Mouse (Mus musculus): Measurements from ENCODE around the gene Iqcm. TPM values are rescaled to one million over a fixed set of nuclear protein-coding genes. Genes with fewer than 3 reads are reported as not detected.

Gene Iqcm
- polyA plus RNA-seq, 1 experiment from 2014 or later, result not detected

- H3K4me2 ChIP-seq (ENCODE audit: low read depth, low read length), result no peak overlapping the region
- no peak overlapping the region for H3K9ac ChIP-seq (replicated peaks; ENCODE audit: low read length)
- no peak overlapping the region for H3K4me3 ChIP-seq (ENCODE audit: low read depth, low read length)
- no peak overlapping the region for H3K27ac ChIP-seq (replicated peaks; ENCODE audit: low read depth, low read length)
- H3K27me3 ChIP-seq (ENCODE audit: control insufficient read depth, insufficient read depth, low read length), result no peaks in the 10 kb centered on the region
- no peaks in the 10 kb centered on the region for H3K9me3 ChIP-seq (replicated peaks; ENCODE audit: control insufficient read depth, low read length)
- ATAC-seq (replicated peaks; ENCODE audit: insufficient number of reproducible peaks, low FRiP score, low TSS enrichment, low read depth) (no peak), DNase-seq (ENCODE audit: low spot score) (no peak)
- no peaks in the 10 kb centered on the region for H3K36me3 ChIP-seq (replicated peaks; ENCODE audit: control insufficient read depth, insufficient read depth, low read depth, low read length)
- H3K4me1 ChIP-seq (ENCODE audit: control insufficient read depth, insufficient read depth, low read length), result no peaks in the 10 kb centered on the region
- 81% methylated on average over 2 of the region's 2 CpGs for WGBS
Measured at GRCm38 (mm10) chr8:75596281-75596680, 147.8 kb downstream of the Iqcm start.

GRCm38 (mm10) chr8:75642958-75643357 lies 194.5 kb downstream of the Iqcm start:
- WGBS, result 87% methylated on average over 3 of the region's 3 CpGs
- Histone ChIP-seq H3K4me1 (ENCODE audit: control insufficient read depth, insufficient read depth, low read length) (no peaks in the 10 kb centered on the region), H3K36me3 (replicated peaks; ENCODE audit: control insufficient read depth, insufficient read depth, low read depth, low read length) (no peaks in the 10 kb centered on the region), H3K4me2 (ENCODE audit: low read depth, low read length) (no peak overlapping the region), H3K4me3 (ENCODE audit: low read depth, low read length) (no peak overlapping the region), H3K9ac (replicated peaks; ENCODE audit: low read length) (no peak overlapping the region), H3K27me3 (ENCODE audit: control insufficient read depth, insufficient read depth, low read length) (no peaks in the 10 kb centered on the region), H3K27ac (replicated peaks; ENCODE audit: low read depth, low read length) (no peak overlapping the region), H3K9me3 (replicated peaks; ENCODE audit: control insufficient read depth, low read length) (no peaks in the 10 kb centered on the region)
- DNase-seq (ENCODE audit: low spot score), result no peak
- no peak for ATAC-seq (replicated peaks; ENCODE audit: insufficient number of reproducible peaks, low FRiP score, low TSS enrichment, low read depth)

- Histone ChIP-seq H3K4me3 (ENCODE audit: low read depth, low read length) (no peak overlapping the region), H3K9ac (replicated peaks; ENCODE audit: low read length) (no peak overlapping the region), H3K4me1 (ENCODE audit: control insufficient read depth, insufficient read depth, low read length) (no peaks in the 10 kb centered on the region), H3K4me2 (ENCODE audit: low read depth, low read length) (no peak overlapping the region), H3K27me3 (ENCODE audit: control insufficient read depth, insufficient read depth, low read length) (no peaks in the 10 kb centered on the region), H3K36me3 (replicated peaks; ENCODE audit: control insufficient read depth, insufficient read depth, low read depth, low read length) (no peaks in the 10 kb centered on the region), H3K9me3 (replicated peaks; ENCODE audit: control insufficient read depth, low read length) (no peaks in the 10 kb centered on the region), H3K27ac (replicated peaks; ENCODE audit: low read depth, low read length) (no peak overlapping the region)
- no peak for DNase-seq (ENCODE audit: low spot score)
- WGBS, result 92% methylated on average over 6 of the region's 6 CpGs
- ATAC-seq (replicated peaks; ENCODE audit: insufficient number of reproducible peaks, low FRiP score, low TSS enrichment, low read depth), result no peak
Measured at GRCm38 (mm10) chr8:75659287-75659686, 210.8 kb downstream of the Iqcm start.

- H3K4me2 ChIP-seq (ENCODE audit: low read depth, low read length), result no peak overlapping the region
- no peaks in the 10 kb centered on the region for H3K9me3 ChIP-seq (replicated peaks; ENCODE audit: control insufficient read depth, low read length)
- no peak for DNase-seq (ENCODE audit: low spot score)
- H3K4me1 ChIP-seq (ENCODE audit: control insufficient read depth, insufficient read depth, low read length), result no peaks in the 10 kb centered on the region
- 83% methylated on average over 3 of the region's 3 CpGs for WGBS
- H3K36me3 ChIP-seq (replicated peaks; ENCODE audit: control insufficient read depth, insufficient read depth, low read depth, low read length), result no peaks in the 10 kb centered on the region
- no peaks in the 10 kb centered on the region for H3K27me3 ChIP-seq (ENCODE audit: control insufficient read depth, insufficient read depth, low read length)
- H3K4me3 ChIP-seq (ENCODE audit: low read depth, low read length), result no peak overlapping the region
- no peak overlapping the region for H3K27ac ChIP-seq (replicated peaks; ENCODE audit: low read depth, low read length)
- no peak overlapping the region for H3K9ac ChIP-seq (replicated peaks; ENCODE audit: low read length)
- no peak for ATAC-seq (replicated peaks; ENCODE audit: insufficient number of reproducible peaks, low FRiP score, low TSS enrichment, low read depth)
Measured at GRCm38 (mm10) chr8:75746561-75746960, 298.1 kb downstream of the Iqcm start.

- no peak for ATAC-seq (replicated peaks; ENCODE audit: insufficient number of reproducible peaks, low FRiP score, low TSS enrichment, low read depth)
- no peak overlapping the region for H3K9ac ChIP-seq (replicated peaks; ENCODE audit: low read length)
- no peaks in the 10 kb centered on the region for H3K4me1 ChIP-seq (ENCODE audit: control insufficient read depth, insufficient read depth, low read length)
- H3K4me2 ChIP-seq (ENCODE audit: low read depth, low read length), result no peak overlapping the region
- H3K27me3 ChIP-seq (ENCODE audit: control insufficient read depth, insufficient read depth, low read length), result no peaks in the 10 kb centered on the region
- H3K36me3 ChIP-seq (replicated peaks; ENCODE audit: control insufficient read depth, insufficient read depth, low read depth, low read length), result no peaks in the 10 kb centered on the region
- H3K4me3 ChIP-seq (ENCODE audit: low read depth, low read length), result no peak overlapping the region
- DNase-seq (ENCODE audit: low spot score), result no peak
- no peaks in the 10 kb centered on the region for H3K9me3 ChIP-seq (replicated peaks; ENCODE audit: control insufficient read depth, low read length)
- no peak overlapping the region for H3K27ac ChIP-seq (replicated peaks; ENCODE audit: low read depth, low read length)
Measured at GRCm38 (mm10) chr8:75755596-75755995, 307.1 kb downstream of the Iqcm start.

- H3K4me3 ChIP-seq (ENCODE audit: low read depth, low read length), result no peak overlapping the region
- H3K27ac ChIP-seq (replicated peaks; ENCODE audit: low read depth, low read length), result no peak overlapping the region
- no peaks in the 10 kb centered on the region for H3K4me1 ChIP-seq (ENCODE audit: control insufficient read depth, insufficient read depth, low read length)
- 81% methylated on average over 4 of the region's 4 CpGs for WGBS
- no peaks in the 10 kb centered on the region for H3K27me3 ChIP-seq (ENCODE audit: control insufficient read depth, insufficient read depth, low read length)
- H3K36me3 ChIP-seq (replicated peaks; ENCODE audit: control insufficient read depth, insufficient read depth, low read depth, low read length), result no peaks in the 10 kb centered on the region
- H3K9ac ChIP-seq (replicated peaks; ENCODE audit: low read length), result no peak overlapping the region
- no peaks in the 10 kb centered on the region for H3K9me3 ChIP-seq (replicated peaks; ENCODE audit: control insufficient read depth, low read length)
- no peak for DNase-seq (ENCODE audit: low spot score)
- no peak overlapping the region for H3K4me2 ChIP-seq (ENCODE audit: low read depth, low read length)
- no peak for ATAC-seq (replicated peaks; ENCODE audit: insufficient number of reproducible peaks, low FRiP score, low TSS enrichment, low read depth)
Measured at GRCm38 (mm10) chr8:75828468-75829132, 380.1 kb downstream of the Iqcm start.

GRCm38 (mm10) chr8:75835245-75835644 lies 386.8 kb downstream of the Iqcm start:
- WGBS, result 93% methylated on average over 2 of the region's 2 CpGs
- H3K4me3 ChIP-seq (ENCODE audit: low read depth, low read length), result no peak overlapping the region

GRCm38 (mm10) chr8:75917603-75918344 lies 469.3 kb downstream of the Iqcm start:
- Histone ChIP-seq H3K4me3 (ENCODE audit: low read depth, low read length) (no peak overlapping the region), H3K9ac (replicated peaks; ENCODE audit: low read length) (no peak overlapping the region), H3K36me3 (replicated peaks; ENCODE audit: control insufficient read depth, insufficient read depth, low read depth, low read length) (no peaks in the 10 kb centered on the region), H3K9me3 (replicated peaks; ENCODE audit: control insufficient read depth, low read length) (no peaks in the 10 kb centered on the region), H3K27ac (replicated peaks; ENCODE audit: low read depth, low read length) (no peak overlapping the region), H3K4me1 (ENCODE audit: control insufficient read depth, insufficient read depth, low read length) (no peaks in the 10 kb centered on the region), H3K27me3 (ENCODE audit: control insufficient read depth, insufficient read depth, low read length) (no peaks in the 10 kb centered on the region), H3K4me2 (ENCODE audit: low read depth, low read length) (no peak overlapping the region)
- DNase-seq (ENCODE audit: low spot score), result no peak
- no peak for ATAC-seq (replicated peaks; ENCODE audit: insufficient number of reproducible peaks, low FRiP score, low TSS enrichment, low read depth)
- WGBS, result 55% methylated on average over 15 of the region's 15 CpGs

More at GRCm38 (mm10) chr8:75835245-75835644, 386.8 kb downstream of the Iqcm start:
- no peak overlapping the region for H3K9ac ChIP-seq (replicated peaks; ENCODE audit: low read length)
- H3K9me3 ChIP-seq (replicated peaks; ENCODE audit: control insufficient read depth, low read length), result no peaks in the 10 kb centered on the region
- no peaks in the 10 kb centered on the region for H3K27me3 ChIP-seq (ENCODE audit: control insufficient read depth, insufficient read depth, low read length)
- H3K36me3 ChIP-seq (replicated peaks; ENCODE audit: control insufficient read depth, insufficient read depth, low read depth, low read length), result no peaks in the 10 kb centered on the region
- no peaks in the 10 kb centered on the region for H3K4me1 ChIP-seq (ENCODE audit: control insufficient read depth, insufficient read depth, low read length)
- ATAC-seq (replicated peaks; ENCODE audit: insufficient number of reproducible peaks, low FRiP score, low TSS enrichment, low read depth), result no peak
- DNase-seq (ENCODE audit: low spot score), result no peak
- H3K4me2 ChIP-seq (ENCODE audit: low read depth, low read length), result no peak overlapping the region
- no peak overlapping the region for H3K27ac ChIP-seq (replicated peaks; ENCODE audit: low read depth, low read length)
